Mouse (Mus musculus) embryonic facial prominence, embryonic 14.5 days (tissue): ENCODE results near the gene Car5a. TPM values are rescaled to one million over a fixed set of nuclear protein-coding genes. Genes with fewer than 3 reads are reported as not detected.

ENCODE experiments used
- ATAC-seq: fragments of 200-750 bp; cut with Nextera tagmentation; 2 replicates; pipeline ENCODE4 v1.8.0; 2017; ENCODE audit warnings: low read depth, moderate number of reproducible peaks, moderate TSS enrichment
- DNase-seq: peaks from one replicate; pipeline ENCODE4 v3.0.0-alpha.2; 2015; ENCODE audit warnings: low spot score
- H3K27ac ChIP-seq: fragments of 300-500 bp; sonication (generic); replicated peaks from 2 replicates; pipeline ENCODE4 v1.5.1; 2014; ENCODE audit warnings: low read depth, mild to moderate bottlenecking, low read length, moderate library complexity
- H3K27me3 ChIP-seq: fragments of 300-500 bp; sonication (generic); replicated peaks from 2 replicates; pipeline ENCODE4 v1.6.1; 2014; ENCODE audit warnings: low read length; ENCODE audit not compliant: control insufficient read depth, insufficient read depth
- H3K36me3 ChIP-seq: fragments of 300-500 bp; sonication (generic); 2 replicates; pipeline ENCODE4 v1.6.1; 2014; ENCODE audit warnings: low read length, mixed read lengths; ENCODE audit not compliant: control insufficient read depth, insufficient read depth
- H3K4me1 ChIP-seq: fragments of 300-500 bp; sonication (generic); 2 replicates; pipeline ENCODE4 v1.6.1; 2014; ENCODE audit warnings: antibody characterized with exemption, low read length; ENCODE audit not compliant: control insufficient read depth, insufficient read depth
- H3K4me2 ChIP-seq: fragments of 300-500 bp; sonication (generic); 2 replicates; pipeline ENCODE4 v1.6.1; 2014; ENCODE audit warnings: low read depth, mild to moderate bottlenecking, low read length, moderate library complexity, mixed read lengths
- H3K4me3 ChIP-seq: fragments of 300-500 bp; sonication (generic); 2 replicates; pipeline ENCODE4 v1.5.1; 2014; ENCODE audit warnings: low read depth, mild to moderate bottlenecking, low read length
- H3K9ac ChIP-seq: fragments of 300-500 bp; sonication (generic); 2 replicates; pipeline ENCODE4 v1.6.1; 2014; ENCODE audit warnings: low read depth, mild to moderate bottlenecking, low read length, moderate library complexity, mixed read lengths
- H3K9me3 ChIP-seq: fragments of 300-500 bp; sonication (generic); 2 replicates; pipeline ENCODE4 v1.6.1; 2016; ENCODE audit warnings: low read length; ENCODE audit not compliant: control insufficient read depth
- WGBS: fragments of 180-500 bp; shearing (Covaris S2); extraction: QIAGEN DNeasy Blood & Tissue Kit; methylation state at CpG from one replicate; pipeline ENCODE4 v1.1.7; 2014; 5-methylcytosine and 5-hydroxymethylcytosine counted together
- microRNA-seq: library from miRNA; unstranded; fragments of <30 nt; microRNA quantifications from one replicate; pipeline ENCODE4, GENCODE M21; 2016; ENCODE audit warnings: borderline number of aligned reads
- polyA plus RNA-seq: library from polyadenylated mRNA; unstranded; fragments of >200 nt; fragmentation: Nextera tagmentation; extraction: Ambion mirVana; gene quantifications from 2 replicates; pipeline ENCODE4 v1.2.1, GENCODE M21; 2014

Gene Car5a
- polyA plus RNA-seq, 1 experiment from 2014 or later, result not detected

- 88% methylated on average over 7 of the region's 7 CpGs for WGBS
- Histone ChIP-seq H3K27ac (no peak overlapping the region), H3K9ac (no peak overlapping the region), H3K4me3 (no peak overlapping the region), H3K36me3 (no peaks in the 10 kb centered on the region), H3K9me3 (no peaks in the 10 kb centered on the region), H3K4me1 (peaks cover 9% of the 10 kb centered on the region), H3K27me3 (no peaks in the 10 kb centered on the region), H3K4me2 (no peak overlapping the region)
- DNase-seq, result no peak
- no peak for ATAC-seq
Measured at GRCm38 (mm10) chr8:121868896-121869295, 75.8 kb downstream of the Car5a start.

- 89% methylated on average over 5 of the region's 5 CpGs for WGBS
- Histone ChIP-seq H3K9ac (no peak overlapping the region), H3K36me3 (no peaks in the 10 kb centered on the region), H3K27me3 (no peaks in the 10 kb centered on the region), H3K27ac (no peak overlapping the region), H3K4me1 (peaks cover 7% of the 10 kb centered on the region), H3K9me3 (no peaks in the 10 kb centered on the region), H3K4me3 (no peak overlapping the region), H3K4me2 (no peak overlapping the region)
- DNase-seq (no peak), ATAC-seq (no peak)
Measured at GRCm38 (mm10) chr8:121868196-121868595, 76.5 kb downstream of the Car5a start.

Small RNA genes within 50 kb of the gene (microRNA-seq; reads per million reads assigned to microRNA genes)
- gene Mir7237, result not detected

Other genes with a start within 250 kb of the Car5a start
- gene Jph3, start 215.3 kb downstream of the Car5a start, polyA plus RNA-seq, result 4.0 and 4.9 TPM in 2 replicates
- gene Klhdc4, start 115.3 kb downstream of the Car5a start, polyA plus RNA-seq, result 25.6 and 31.7 TPM in 2 replicates
- gene Slc7a5, start 37.2 kb downstream of the Car5a start, polyA plus RNA-seq, result 28.8 and 29.6 TPM in 2 replicates
- 32.1 and 34.9 TPM in 2 replicates for gene Banp, start 4.8 kb upstream of the Car5a start, polyA plus RNA-seq